Mouse (Mus musculus) heart, embryonic 10.5 days (tissue): ENCODE measurements around the gene Olfr117. TPM values are rescaled to one million over a fixed set of nuclear protein-coding genes. Genes with fewer than 3 reads are reported as not detected.
"Not testable (repeated sequence)": the region's sequence is repeated elsewhere in the genome, so short reads cannot be mapped to it uniquely, and the experiment has no call there.

Experiments used
- DNase-seq: peaks from one replicate; pipeline ENCODE4 v3.0.0-alpha.2; 2017; ENCODE audit warnings: low spot score
- H3K27ac ChIP-seq: fragments of 300-500 bp; sonication (generic); 2 replicates; pipeline ENCODE4 v1.5.1; 2016; ENCODE audit warnings: mild to moderate bottlenecking
- H3K27me3 ChIP-seq: fragments of 300-500 bp; sonication (generic); 2 replicates; pipeline ENCODE4 v1.6.1; 2016; ENCODE audit warnings: mild to moderate bottlenecking; ENCODE audit not compliant: poor library complexity, insufficient read depth, severe bottlenecking
- H3K36me3 ChIP-seq: fragments of 300-500 bp; sonication (generic); 2 replicates; pipeline ENCODE4 v1.6.1; 2016; ENCODE audit warnings: mild to moderate bottlenecking, moderate library complexity
- H3K4me1 ChIP-seq: fragments of 300-500 bp; sonication (generic); 2 replicates; pipeline ENCODE4 v1.6.1; 2016; ENCODE audit warnings: mild to moderate bottlenecking
- H3K4me3 ChIP-seq: fragments of 300-500 bp; sonication (generic); 2 replicates; pipeline ENCODE4 v1.5.1; 2016; ENCODE audit warnings: mild to moderate bottlenecking, moderate library complexity
- H3K9me3 ChIP-seq: fragments of 300-500 bp; sonication (generic); 2 replicates; pipeline ENCODE4 v1.6.1; 2016; ENCODE audit warnings: mild to moderate bottlenecking, moderate library complexity
- WGBS: fragments of 180-500 bp; shearing (Covaris S2); methylation state at CpG from one replicate; pipeline ENCODE4 v1.1.7; 2016; 5-methylcytosine and 5-hydroxymethylcytosine counted together
- polyA plus RNA-seq: library from polyadenylated mRNA; unstranded; fragments of >200 nt; fragmentation: Nextera tagmentation; extraction: Ambion mirVana; gene quantifications from 2 replicates; pipeline ENCODE4 v1.2.1, GENCODE M21; 2016

Olfr117 gene
- polyA plus RNA-seq = not detected in 2 replicates

DNA sequence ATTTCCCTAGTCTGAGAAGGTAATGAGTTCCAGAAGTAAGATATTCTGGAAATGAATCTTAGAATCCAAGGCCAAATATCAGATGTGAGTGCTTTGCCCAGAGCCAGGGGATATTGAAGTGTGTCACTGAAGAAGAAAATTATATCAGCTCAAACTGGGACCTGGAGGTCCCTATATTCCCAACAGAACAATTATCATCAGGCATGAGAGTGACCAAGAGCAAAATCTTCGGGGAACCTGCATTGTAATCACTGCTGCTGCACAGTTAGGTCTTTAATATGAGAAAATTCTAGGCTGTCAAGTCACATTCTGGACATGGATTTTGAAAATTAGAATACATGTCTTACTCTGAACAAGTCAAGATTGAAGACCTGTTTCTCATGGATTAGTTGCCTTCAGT, at the start of gene Olfr117:
Olfr117 (minus strand) TSS at position 101 of the 400 bp plus-strand sequence.
- no peak for DNase-seq
- Histone ChIP-seq H3K27me3 (no peaks in the 10 kb centered on the region), H3K4me3 (no peak within 1 kb of the TSS), H3K4me1 (no peaks in the 10 kb centered on the region), H3K9me3 (no peaks in the 10 kb centered on the region), H3K36me3 (no peaks in the 10 kb centered on the region), H3K27ac (no peak within 1 kb of the TSS)
- WGBS = 57% methylated on average over 1 of the region's 1 CpGs

GRCm38 (mm10) chr17:37696264-37696663, 32.7 kb upstream of the Olfr117 start, which contains the start of gene Olfr119:
Olfr119 (plus strand) TSS chr17:37696564.
- not testable (repeated sequence) for H3K36me3 ChIP-seq, DNase-seq, H3K4me1 ChIP-seq, H3K27me3 ChIP-seq, H3K4me3 ChIP-seq, H3K9me3 ChIP-seq, H3K27ac ChIP-seq
- 59% methylated on average over 1 of the region's 1 CpGs for WGBS

- H3K36me3 ChIP-seq = no peaks in the 10 kb centered on the region
- H3K27me3 ChIP-seq = no peaks in the 10 kb centered on the region
- H3K4me1 ChIP-seq = no peaks in the 10 kb centered on the region
- no peak within 1 kb of the TSS for H3K27ac ChIP-seq
- no peak for DNase-seq
- WGBS = 65% methylated on average over 2 of the region's 2 CpGs
- no peak within 1 kb of the TSS for H3K4me3 ChIP-seq
- H3K9me3 ChIP-seq = no peaks in the 10 kb centered on the region
These were observed 3.1 kb upstream of the Olfr117 start, which contains the start of gene Olfr118 for GRCm38 (mm10) chr17:37666688-37667087. Olfr118 (plus strand) TSS chr17:37666988.

DNA sequence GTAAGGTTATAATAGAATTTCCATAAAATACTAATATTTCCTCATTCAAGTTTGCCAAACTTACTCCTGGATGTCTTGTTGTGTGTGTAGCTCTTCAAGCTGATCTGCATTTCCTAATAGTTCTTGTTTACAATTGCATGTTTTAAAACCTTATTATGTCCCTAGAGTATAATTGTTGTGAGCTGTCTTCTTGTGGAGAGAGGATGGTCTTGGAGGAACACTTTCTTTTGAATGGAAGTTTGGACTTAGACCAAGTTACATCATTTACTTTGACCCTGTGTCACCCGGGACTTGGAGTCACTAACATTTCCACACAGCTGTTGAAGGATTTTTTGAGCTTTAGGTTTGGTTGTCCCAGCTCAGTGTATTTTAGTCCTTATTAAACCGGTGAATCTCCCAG, 36.6 kb downstream of the Olfr117 start, which contains the start of the genes Olfr115 and Olfr116:
Olfr115 (minus strand) TSS at position 101 of the 400 bp plus-strand sequence.
Olfr116 (minus strand) TSS at position 191 of the 400 bp plus-strand sequence.
- WGBS = 69% methylated on average over 2 of the region's 2 CpGs
- no peaks in the 10 kb centered on the region for H3K36me3 ChIP-seq
- H3K27ac ChIP-seq = no peak within 1 kb of the TSS
- DNase-seq = no peak
- H3K4me3 ChIP-seq = no peak within 1 kb of the TSS
- H3K9me3 ChIP-seq = peaks cover 5% of the 10 kb centered on the region
- H3K4me1 ChIP-seq = no peaks in the 10 kb centered on the region
- no peaks in the 10 kb centered on the region for H3K27me3 ChIP-seq

Other genes starting within 250 kb of the Olfr117 start
- gene Olfr108, start 218.3 kb downstream of the Olfr117 start, polyA plus RNA-seq = not detected in 2 replicates
- gene Olfr109, start 204.9 kb downstream of the Olfr117 start, polyA plus RNA-seq = not detected in 2 replicates
- not detected in 2 replicates for gene H2-M2, start 180.2 kb downstream of the Olfr117 start, polyA plus RNA-seq
- gene Olfr110, start 171.3 kb downstream of the Olfr117 start, polyA plus RNA-seq = not detected in 2 replicates
- not detected in 2 replicates for gene Olfr111, start 155.8 kb downstream of the Olfr117 start, polyA plus RNA-seq
- not detected in 2 replicates for gene Olfr112, start 94.3 kb downstream of the Olfr117 start, polyA plus RNA-seq
- not detected in 2 replicates for gene Olfr113, start 86.1 kb downstream of the Olfr117 start, polyA plus RNA-seq
- gene Olfr114, start 71.0 kb downstream of the Olfr117 start, polyA plus RNA-seq = not detected in 2 replicates
- gene Olfr115, start 36.7 kb downstream of the Olfr117 start, polyA plus RNA-seq = not detected in 2 replicates
- gene Olfr116, start 36.6 kb downstream of the Olfr117 start, polyA plus RNA-seq = not detected in 2 replicates
- not detected in 2 replicates for gene Olfr118, start 3.2 kb upstream of the Olfr117 start, polyA plus RNA-seq
- gene Olfr119, start 32.8 kb upstream of the Olfr117 start, polyA plus RNA-seq = not detected in 2 replicates
- not detected in 2 replicates for gene Olfr120, start 58.0 kb upstream of the Olfr117 start, polyA plus RNA-seq
- not detected in 2 replicates for gene Olfr121, start 85.1 kb upstream of the Olfr117 start, polyA plus RNA-seq
- gene Olfr122, start 104.8 kb upstream of the Olfr117 start, polyA plus RNA-seq = not detected in 2 replicates
- gene Olfr123, start 129.7 kb upstream of the Olfr117 start, polyA plus RNA-seq = not detected in 2 replicates
- gene Olfr124, start 136.1 kb upstream of the Olfr117 start, polyA plus RNA-seq = not detected in 2 replicates
- gene Olfr125, start 169.2 kb upstream of the Olfr117 start, polyA plus RNA-seq = not detected in 2 replicates
- gene Olfr126, start 183.7 kb upstream of the Olfr117 start, polyA plus RNA-seq = not detected in 2 replicates
- not detected in 2 replicates for gene Olfr127, start 236.7 kb upstream of the Olfr117 start, polyA plus RNA-seq